Mouse (Mus musculus): ENCODE results near the gene Vmn1r121. TPM values are rescaled to one million over a fixed set of nuclear protein-coding genes. Genes with fewer than 3 reads are reported as not detected.
"Not testable (repeated sequence)": the region's sequence is repeated elsewhere in the genome, so short reads cannot be mapped to it uniquely, and the experiment has no call there.

The Vmn1r121 gene
- total RNA-seq (2021): not detected
- long read RNA-seq, experiment 1: 0 reads
- long read RNA-seq, experiment 2: 0 reads

GRCm38 (mm10) chr7:21098413-21098812, at the start of gene Vmn1r121:
TSS of gene Vmn1r121 (minus strand) at chr7:21098513.
- H3K4me3 ChIP-seq, H3K27ac ChIP-seq: not testable (repeated sequence)

GRCm38 (mm10) chr7:21134028-21134427, 35.7 kb upstream of the Vmn1r121 start, which contains the start of gene Vmn1r122:
TSS of gene Vmn1r122 (minus strand) at chr7:21134128.
- not testable (repeated sequence) for DNase-seq (ENCODE audit: low spot score in 2 of 2); H3K27ac ChIP-seq; H3K4me3 ChIP-seq

More at GRCm38 (mm10) chr7:21098413-21098812, at the start of gene Vmn1r121:
- not testable (repeated sequence) for DNase-seq (ENCODE audit: low spot score in 2 of 2)

GRCm38 (mm10) chr7:21053684-21054083, 44.6 kb downstream of the Vmn1r121 start, which contains the start of gene Vmn1r120:
TSS of gene Vmn1r120 (minus strand) at chr7:21053784.
- H3K27ac ChIP-seq; DNase-seq (ENCODE audit: low spot score in 2 of 2): not testable (repeated sequence)

More at GRCm38 (mm10) chr7:21053684-21054083, 44.6 kb downstream of the Vmn1r121 start, which contains the start of gene Vmn1r120:
- H3K4me3 ChIP-seq: not testable (repeated sequence)

Other genes with a start within 250 kb of the Vmn1r121 start
- gene Vmn1r116, start 226.3 kb downstream of the Vmn1r121 start, total RNA-seq (2021): not detected
- gene Vmn1r117, start 214.4 kb downstream of the Vmn1r121 start, total RNA-seq (2021): not detected
- gene Vmn1r118, start 186.2 kb downstream of the Vmn1r121 start, total RNA-seq (2021): not detected
- not detected for gene Vmn1r119, start 86.1 kb downstream of the Vmn1r121 start, total RNA-seq (2021)
- gene Vmn1r120, start 44.7 kb downstream of the Vmn1r121 start, total RNA-seq (2021): not detected
- gene Vmn1r122, start 35.6 kb upstream of the Vmn1r121 start, total RNA-seq (2021): not detected
- not detected for gene Vmn1r123, start 63.7 kb upstream of the Vmn1r121 start, total RNA-seq (2021)
- not detected for gene Gm5157, start 91.9 kb upstream of the Vmn1r121 start, total RNA-seq (2021)
- gene Vmn1r124, start 162.1 kb upstream of the Vmn1r121 start, total RNA-seq (2021): not detected
- not detected for gene Vmn1r125, start 173.7 kb upstream of the Vmn1r121 start, total RNA-seq (2021)
- gene Vmn1r126, start 203.0 kb upstream of the Vmn1r121 start, total RNA-seq (2021): not detected
- gene Vmn1r127, start 221.3 kb upstream of the Vmn1r121 start, total RNA-seq (2021): not detected

Measured in layer of hippocampus, adult 2 months (tissue).